Comparison of ENCODE assay signal across 25 mouse cellular contexts in the genomic region with DNA sequence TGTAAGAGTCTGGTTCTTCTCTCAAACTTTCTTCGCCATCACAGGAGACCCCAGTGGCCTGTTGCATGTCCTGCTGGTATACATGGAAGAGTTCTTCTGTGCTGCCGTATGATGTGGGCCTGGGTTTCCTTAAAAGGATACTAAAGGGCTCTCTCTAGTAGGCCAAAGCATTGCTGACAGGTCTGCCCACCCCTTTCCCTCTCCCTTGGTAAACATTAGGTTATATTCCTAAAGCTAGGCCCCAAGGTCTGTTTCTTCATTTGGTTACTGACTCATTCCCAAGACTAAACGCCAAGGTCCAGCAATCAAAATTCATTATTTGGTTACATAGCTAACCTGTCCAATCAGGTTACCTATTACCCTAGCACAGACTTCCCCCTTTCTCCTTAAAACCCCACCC. TPM values are rescaled to one million over a fixed set of nuclear protein-coding genes. Genes with fewer than 3 reads are reported as not detected.
"Had no signal": no experiment of that assay in that cellular context is flagged by ENCODE, and none has a peak within 500 bp of the region (broad histone marks: within the 10 kb centered on the region; RNA-seq: fewer than 3 reads in every experiment).

No protein-coding gene starts in this region.

- H3K4me3 ChIP-seq: gastrocnemius, adult 2 months; heart, embryonic 10.5 days; heart, embryonic 12.5 days; hindbrain, embryonic 10.5 days; hindbrain, embryonic 12.5 days; layer of hippocampus, adult 2 months; limb, embryonic 10.5 days; limb, embryonic 12.5 days; liver, embryonic 13.5 days had no signal

- H3K27ac ChIP-seq: gastrocnemius, adult 2 months; heart, embryonic 10.5 days; hindbrain, embryonic 10.5 days; hindbrain, embryonic 12.5 days; hindbrain, embryonic 14.5 days; layer of hippocampus, adult 2 months; limb, embryonic 10.5 days; limb, embryonic 12.5 days; liver, embryonic 13.5 days had no signal

- H3K4me2 ChIP-seq: heart, embryonic 12.5 days; hindbrain, embryonic 12.5 days; hindbrain, embryonic 14.5 days; limb, embryonic 12.5 days; liver, embryonic 11.5 days; liver, embryonic 13.5 days had no signal

- H3K27me3 ChIP-seq: heart, embryonic 12.5 days; hindbrain, embryonic 12.5 days; liver, embryonic 13.5 days had no signal

- DNase-seq: gastrocnemius, adult 2 months; gastrocnemius, postnatal 10 days; gastrocnemius, postnatal 25 days; heart, postnatal 10 days; heart, postnatal 4 days; kidney, adult 18-20 months; kidney, adult 8-10 months; kidney, postnatal 10 days; kidney, postnatal 25 days; kidney, postnatal 4 days; liver; liver, embryonic 13.5 days had no signal

- H3K36me3 ChIP-seq: heart, embryonic 10.5 days; heart, embryonic 12.5 days; hindbrain, embryonic 10.5 days; hindbrain, embryonic 12.5 days; limb, embryonic 10.5 days; limb, embryonic 12.5 days; liver, embryonic 13.5 days had no signal

- ATAC-seq: hindbrain, embryonic 16.5 days; inflammation-experienced regulatory T-cells, adult 6 months; intestine, embryonic 16.5 days had no signal

- H3K9me3 ChIP-seq: heart, embryonic 10.5 days; heart, embryonic 12.5 days; hindbrain, embryonic 10.5 days; hindbrain, embryonic 12.5 days; limb, embryonic 10.5 days; limb, embryonic 12.5 days; liver, embryonic 13.5 days had no signal

- H3K9ac ChIP-seq: heart, embryonic 12.5 days; hindbrain, embryonic 12.5 days; hindbrain, embryonic 14.5 days; limb, embryonic 12.5 days; liver, embryonic 13.5 days had no signal

- H3K4me1 ChIP-seq: hindbrain, embryonic 10.5 days; hindbrain, embryonic 12.5 days; limb, embryonic 10.5 days; liver, embryonic 13.5 days had no signal

RNA-seq across cellular contexts. Expression of a gene that starts 12.8 kb away (rescaled TPM):
- total RNA-seq: granulocyte monocyte progenitor cell, adult 5-6 weeks had no signal
